Mouse (Mus musculus) erythroblast, embryonic 14.5 days (primary cell): ENCODE data around the gene Adgrd1.

Source experiments
- GATA1 ChIP-seq: IDR thresholded peaks from 2 replicates; pipeline ENCODE4 v1.6.1; 2012; ENCODE audit warnings: low read length, inconsistent platforms, mixed read lengths
- TAL1 ChIP-seq: IDR thresholded peaks from 3 replicates; pipeline ENCODE4 v1.6.1; 2012; ENCODE audit warnings: low read length, inconsistent platforms, mixed read lengths

DNA sequence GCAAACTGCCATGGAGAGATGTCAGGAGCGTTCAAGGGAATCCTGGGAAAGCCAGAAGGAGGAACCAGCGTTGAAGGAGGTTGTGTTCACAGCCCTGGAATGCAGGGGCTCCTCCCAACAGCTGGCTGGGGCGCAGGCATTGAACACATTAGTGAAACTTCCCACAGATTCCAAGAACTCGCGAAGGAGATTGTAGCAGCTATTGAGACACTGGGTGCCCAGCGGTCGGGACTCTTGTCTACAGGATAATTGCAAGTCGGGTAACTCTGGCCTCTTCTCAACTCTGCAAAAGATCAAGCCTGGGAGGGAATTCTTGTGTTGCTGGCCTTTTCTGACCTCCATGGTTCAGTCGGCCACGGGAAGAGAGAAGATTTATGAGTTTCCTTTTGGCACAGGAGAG lies 67.5 kb downstream of the Adgrd1 start:
- no peak for TF ChIP-seq TAL1
- no peak for TF ChIP-seq GATA1
